Mouse (Mus musculus) kidney, adult 2 months (tissue): ENCODE measurements around the gene Gm28230.

ENCODE experiments used
- CTCF ChIP-seq: fragments of 200-500 bp; conservative IDR thresholded peaks from 2 replicates; pipeline ENCODE4 v1.5.1; 2011; ENCODE audit warnings: low read depth, mild to moderate bottlenecking, control low read depth, low read length, moderate library complexity, mixed read lengths; ENCODE audit not compliant: insufficient read depth, insufficient read length
- POLR2A ChIP-seq: fragments of 200-500 bp; IDR thresholded peaks from one replicate; pipeline ENCODE4 v1.6.1; 2011; ENCODE audit warnings: low read depth, low read length, control low read depth

- TF ChIP-seq CTCF (no peak; the same call in 1 of the 2 replicates), POLR2A (no peak)
Observed at GRCm38 (mm10) chr2:74694066-74694465, 32.5 kb upstream of the Gm28230 start.
